Mouse (Mus musculus) adrenal gland, postnatal 25 days (tissue): ENCODE measurements around the gene Mrps14. TPM values are rescaled to one million over a fixed set of nuclear protein-coding genes. Genes with fewer than 3 reads are reported as not detected.

Source experiments
- DNase-seq: peaks from one replicate; pipeline ENCODE4 v3.0.0; 2021; ENCODE audit warnings: mixed read lengths
- long read RNA-seq: library from polyadenylated mRNA; stranded (forward); transcript quantifications from one replicate; pipeline ENCODE4 v2.0.0, GENCODE M21; 2021
- total RNA-seq: library from RNA; stranded (reverse); gene quantifications from 2 replicates; pipeline ENCODE4 v1.2.3, GENCODE M21; 2021

The Mrps14 gene
- total RNA-seq, result 73.0 and 98.2 TPM in 2 replicates
- long read RNA-seq, transcript Mrps14-203 (3 exons, 2,999 nt), result major isoform, 118 of 121 reads
- long read RNA-seq, partial matches to known transcripts, result 0 of 121 reads
- long read RNA-seq, other reads (novel, unspliced or antisense), result 3 of 121 reads

GRCm38 (mm10) chr1:160194529-160195336, at the start of gene Mrps14:
Mrps14 (plus strand) TSS chr1:160195215.
- peak; percentile 97 for DNase-seq

DNA sequence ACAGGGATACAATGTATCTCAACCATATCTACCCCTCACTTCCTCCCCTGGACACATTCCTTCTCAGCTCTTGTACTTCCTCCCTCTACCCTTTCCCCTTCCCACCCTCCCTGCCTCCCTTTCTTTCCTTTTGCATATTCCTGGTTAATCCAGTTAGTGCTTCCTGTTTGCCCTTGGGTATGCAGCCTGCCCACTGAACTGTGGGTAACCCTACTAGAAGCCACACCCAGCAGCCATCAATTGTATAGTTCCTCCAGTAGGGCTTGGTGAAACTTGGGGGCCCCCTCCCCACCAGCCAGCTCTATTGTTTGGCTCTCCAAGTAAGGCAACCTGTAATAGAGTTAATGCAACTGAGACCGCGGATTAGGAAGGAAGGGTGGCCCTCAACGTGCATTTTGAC, 49.4 kb upstream of the Mrps14 start:
- no peak for DNase-seq

- no peak for DNase-seq
Observed at GRCm38 (mm10) chr1:160147274-160147673, 47.7 kb upstream of the Mrps14 start.

DNA sequence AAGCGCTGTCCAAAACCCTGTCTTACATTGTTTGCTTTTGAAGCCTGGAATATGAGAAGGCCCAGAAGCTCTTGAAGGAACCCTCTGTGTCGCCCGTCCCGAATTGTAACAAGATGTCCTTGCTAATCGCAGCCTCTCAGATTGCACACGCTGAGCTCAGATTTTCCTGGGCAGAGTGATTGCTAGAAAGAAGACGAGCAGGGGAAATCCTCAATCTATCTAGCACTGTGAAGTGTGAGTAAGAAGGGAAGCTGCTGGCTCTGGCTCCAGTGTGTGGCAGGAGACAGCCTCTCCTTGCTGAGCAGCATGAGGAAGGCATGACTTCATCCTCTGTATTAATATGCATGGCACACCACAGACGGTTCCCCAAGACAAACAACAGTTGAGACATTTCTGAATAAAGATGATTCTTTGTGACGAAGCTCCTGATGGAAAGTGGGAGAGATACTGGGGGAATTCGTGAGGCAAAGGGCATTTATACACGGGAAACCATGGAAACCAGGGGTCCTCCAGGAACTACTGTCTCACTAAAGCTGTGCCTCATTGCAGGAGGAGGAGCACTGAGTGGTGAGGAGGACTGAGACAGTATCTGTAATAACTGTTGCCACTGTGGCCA, 45.6 kb upstream of the Mrps14 start:
- DNase-seq, result no peak

DNA sequence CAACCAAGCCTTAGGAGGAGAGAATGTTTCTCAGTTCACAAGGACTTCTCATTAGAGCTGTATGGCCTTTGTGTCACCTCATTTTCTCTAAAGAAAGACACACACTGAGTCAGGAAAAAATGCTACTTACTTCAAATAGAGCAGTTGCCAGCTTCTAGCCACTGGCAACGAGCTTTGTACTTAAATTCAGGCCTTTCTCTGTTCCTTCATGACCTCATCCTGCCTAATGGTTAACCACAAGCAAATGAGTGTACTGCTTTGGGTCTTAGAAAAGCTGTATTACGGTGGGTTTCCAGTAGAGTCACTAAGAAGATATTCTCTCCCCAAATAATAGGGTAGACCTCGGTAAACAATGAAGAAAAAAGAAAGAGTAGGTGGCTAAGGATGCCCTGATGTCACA, 44.3 kb upstream of the Mrps14 start:
- DNase-seq, result no peak

- DNase-seq, result no peak
Observed at GRCm38 (mm10) chr1:160153480-160153879, 41.5 kb upstream of the Mrps14 start, which contains the start of gene Tnn. Tnn (minus strand) TSS chr1:160153580.

- no peak for DNase-seq
Observed at GRCm38 (mm10) chr1:160158190-160158589, 36.8 kb upstream of the Mrps14 start.

GRCm38 (mm10) chr1:160166600-160166999, 28.4 kb upstream of the Mrps14 start:
- DNase-seq, result no peak

- DNase-seq, result no peak
Observed at GRCm38 (mm10) chr1:160176903-160177302, 18.1 kb upstream of the Mrps14 start.

DNA sequence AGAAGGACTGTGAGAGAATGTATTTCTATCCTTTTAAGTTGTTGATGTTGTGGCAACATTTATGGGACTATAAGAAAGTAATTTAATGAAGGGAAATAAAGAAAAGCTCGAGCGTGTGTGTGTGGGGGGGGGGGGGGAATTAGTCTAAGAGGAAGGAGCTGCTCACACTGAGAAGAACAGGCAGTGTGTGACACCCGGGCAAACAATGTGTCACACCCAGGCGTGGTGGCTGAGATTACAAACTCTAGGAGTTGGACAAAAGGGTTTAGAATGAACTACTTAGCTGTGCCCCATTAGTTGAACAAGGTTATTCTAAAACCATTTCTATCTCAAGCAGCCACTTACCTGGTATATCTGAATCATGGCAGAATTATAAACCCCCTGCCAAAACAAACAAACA, 13.8 kb upstream of the Mrps14 start:
- no peak for DNase-seq

DNA sequence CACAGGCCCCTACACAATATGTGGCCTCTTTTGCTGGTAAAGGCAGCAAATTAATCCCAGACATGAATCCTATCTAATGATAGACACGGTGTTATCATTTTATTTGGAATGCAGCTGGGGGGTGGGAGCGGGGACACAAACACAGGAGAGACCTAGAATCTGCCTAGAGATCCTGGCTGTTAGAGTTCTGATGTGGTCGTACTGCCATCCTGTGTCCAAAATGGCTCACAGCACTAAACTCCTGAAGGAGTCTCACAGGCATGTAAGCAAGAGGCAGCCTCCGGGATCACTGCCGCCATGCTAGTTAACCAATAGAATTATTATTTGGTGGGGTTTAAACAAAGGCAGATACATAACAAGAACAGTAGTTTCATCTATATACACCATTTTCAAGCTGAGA, 10.5 kb upstream of the Mrps14 start:
- DNase-seq, result peak; percentile 4

DNA sequence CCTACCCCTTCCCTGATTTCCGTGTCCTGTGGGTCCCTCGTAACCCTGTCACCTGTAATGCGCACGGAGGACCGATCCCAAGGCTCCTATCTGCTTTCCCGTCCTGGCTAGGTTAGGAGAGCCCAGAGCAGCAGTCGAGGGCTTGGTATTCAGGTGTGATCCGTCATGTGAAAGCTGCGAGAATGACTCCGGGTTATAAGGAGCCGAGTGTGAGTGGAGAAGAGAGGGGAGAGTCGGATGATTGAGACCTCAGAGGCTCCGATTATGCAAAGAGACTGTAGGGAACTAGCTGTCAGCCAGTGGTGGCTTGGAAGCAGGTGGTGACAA, 285 bp downstream of the Mrps14 start:
- no peak for DNase-seq

DNA sequence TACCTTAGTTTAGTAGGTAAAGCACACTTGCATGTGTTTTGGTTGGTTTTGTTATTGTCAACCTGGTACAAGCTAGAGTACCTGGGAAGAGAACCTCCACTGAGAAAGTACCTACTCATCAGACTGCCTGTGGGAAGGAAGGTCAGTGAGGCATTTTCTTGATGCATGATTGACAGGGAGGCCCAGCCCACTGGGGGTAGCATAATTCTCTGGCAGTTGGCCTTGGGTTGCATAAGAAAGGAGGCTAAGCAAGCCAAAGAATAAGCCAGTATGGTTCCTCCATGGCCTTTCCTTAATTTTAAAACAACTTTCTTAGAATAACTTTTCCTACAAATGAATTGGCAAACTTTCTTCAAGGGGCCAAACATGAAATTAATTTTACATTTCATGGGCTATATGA, 10.5 kb downstream of the Mrps14 start:
- DNase-seq, result no peak

- no peak for DNase-seq
Observed at GRCm38 (mm10) chr1:160209844-160210243, 14.8 kb downstream of the Mrps14 start.

GRCm38 (mm10) chr1:160210566-160210965, 15.6 kb downstream of the Mrps14 start:
- DNase-seq, result no peak

DNA sequence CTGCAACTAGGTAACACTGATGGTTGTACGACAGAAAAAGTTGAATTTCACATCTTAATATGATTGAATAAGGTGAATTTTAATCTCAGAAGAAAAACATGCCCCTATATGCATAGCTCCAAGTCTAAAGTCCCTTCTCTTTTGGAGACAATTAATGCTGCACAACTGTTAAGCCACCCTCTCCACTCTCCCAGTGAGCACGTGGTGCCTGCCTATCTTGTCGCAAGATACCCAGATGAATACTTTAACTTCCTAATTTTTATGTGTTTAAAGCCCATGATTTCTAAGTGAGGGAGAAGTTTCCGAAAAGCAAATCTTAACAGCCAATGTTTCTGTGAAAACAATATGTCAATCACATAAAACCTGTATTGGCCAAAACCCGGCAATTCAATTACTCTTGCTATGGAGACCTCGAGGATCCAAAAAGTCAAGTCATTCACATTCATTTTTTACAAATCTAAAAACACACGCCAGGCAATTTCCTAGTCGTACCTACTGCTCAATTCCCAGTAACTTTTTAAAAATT, 16.6 kb downstream of the Mrps14 start:
- DNase-seq, result no peak

DNA sequence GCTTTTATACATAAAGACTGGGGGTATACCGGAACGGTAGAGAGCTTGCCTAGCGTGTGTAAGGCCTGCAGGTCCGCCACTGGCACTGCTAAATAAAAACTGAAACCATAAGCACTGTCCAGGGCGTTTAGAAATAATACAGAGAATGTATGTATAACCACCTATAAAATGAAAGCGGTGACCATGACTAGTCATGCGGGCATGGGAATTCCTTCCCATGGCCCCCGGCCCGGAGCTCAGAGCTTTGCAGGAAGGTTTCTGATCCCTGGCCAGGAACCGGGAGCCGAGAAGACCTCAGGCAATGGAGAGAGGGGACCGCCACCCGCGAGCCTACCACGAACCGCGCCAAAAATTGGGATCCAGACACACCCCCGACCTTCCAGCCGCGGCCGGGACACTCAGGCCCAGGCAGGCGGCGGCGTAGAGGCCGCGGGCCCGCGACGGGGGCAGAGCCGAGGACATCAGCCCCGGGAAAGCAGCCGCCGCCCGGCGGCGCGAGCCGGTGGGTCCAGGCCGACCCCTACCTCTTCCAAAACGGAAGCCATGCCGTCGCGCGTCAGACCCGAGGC, 17.2 kb downstream of the Mrps14 start:
- peak; percentile 48 for DNase-seq

DNA sequence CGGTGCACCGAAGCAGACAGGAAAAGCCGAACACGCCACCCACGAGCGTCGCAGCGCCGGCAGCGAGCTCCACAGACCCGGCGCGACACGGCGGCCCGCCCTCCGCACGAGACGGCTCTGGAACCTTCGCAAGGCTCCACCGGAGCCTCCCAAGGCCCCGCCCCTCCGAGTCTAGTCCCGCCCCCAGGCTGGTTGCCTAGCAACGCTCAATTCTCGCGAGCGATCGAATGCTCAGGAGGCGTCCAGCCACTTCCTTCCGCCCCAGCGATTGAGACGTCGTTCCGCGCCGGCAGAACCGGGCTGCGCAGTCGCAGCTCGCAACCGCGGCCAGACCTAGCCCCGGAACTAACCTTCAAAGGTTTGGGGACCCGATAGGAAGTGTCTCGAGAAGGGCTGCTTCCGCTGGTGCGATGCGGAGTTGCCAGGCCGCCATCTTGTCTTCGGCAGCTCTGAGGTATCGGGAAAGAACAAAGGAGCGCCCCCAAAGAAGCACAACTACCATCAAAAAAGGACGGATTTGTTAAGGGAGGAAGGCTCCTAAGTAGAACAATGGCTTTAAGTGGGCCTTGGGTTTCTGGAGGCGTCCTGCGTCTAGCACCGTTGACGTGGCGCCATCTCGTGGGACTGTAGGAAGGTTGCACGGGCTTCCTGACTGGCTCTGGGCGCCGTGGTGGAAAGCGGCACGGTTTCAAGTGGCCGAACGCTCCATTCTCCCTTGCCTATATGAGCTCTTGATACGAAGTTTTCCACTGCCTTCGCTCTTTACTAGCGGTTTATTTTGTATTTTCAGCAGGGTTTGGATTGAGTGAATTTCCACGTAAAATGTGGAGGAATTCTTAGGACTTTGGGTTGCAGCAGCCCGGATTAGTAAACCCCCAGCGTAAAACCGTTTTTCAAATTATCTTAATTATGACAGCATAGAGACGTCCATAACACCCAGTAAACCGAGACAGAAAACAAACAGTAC, 18.0 kb downstream of the Mrps14 start, which contains the start of gene Cacybp:
Cacybp (minus strand) TSS at position 173 of the 967 bp plus-strand sequence.
- peak; percentile 100 for DNase-seq

- DNase-seq, result no peak
Observed at GRCm38 (mm10) chr1:160214171-160214570, 19.2 kb downstream of the Mrps14 start.

GRCm38 (mm10) chr1:160217898-160218297, 22.9 kb downstream of the Mrps14 start:
- no peak for DNase-seq

DNA sequence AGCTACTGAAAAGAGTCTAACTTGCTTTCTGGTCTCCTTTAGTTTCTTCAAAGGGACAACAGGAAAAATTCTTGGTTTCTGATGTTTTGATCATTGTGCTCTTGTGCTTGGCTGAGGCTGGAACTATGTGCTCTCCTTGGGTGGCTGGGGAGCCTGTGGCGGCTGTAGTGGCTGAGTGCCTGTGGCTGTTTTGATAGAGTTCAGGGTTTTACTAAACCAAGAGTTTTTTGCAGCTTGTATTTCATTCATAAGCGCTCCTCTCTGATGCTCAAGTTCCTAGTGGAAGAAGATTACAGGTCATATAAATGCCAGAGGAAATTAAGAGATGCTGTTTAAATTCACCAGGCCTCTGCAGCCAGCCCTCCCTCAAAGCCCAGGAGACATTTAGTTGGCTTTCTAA, 29.1 kb downstream of the Mrps14 start:
- DNase-seq, result no peak

DNA sequence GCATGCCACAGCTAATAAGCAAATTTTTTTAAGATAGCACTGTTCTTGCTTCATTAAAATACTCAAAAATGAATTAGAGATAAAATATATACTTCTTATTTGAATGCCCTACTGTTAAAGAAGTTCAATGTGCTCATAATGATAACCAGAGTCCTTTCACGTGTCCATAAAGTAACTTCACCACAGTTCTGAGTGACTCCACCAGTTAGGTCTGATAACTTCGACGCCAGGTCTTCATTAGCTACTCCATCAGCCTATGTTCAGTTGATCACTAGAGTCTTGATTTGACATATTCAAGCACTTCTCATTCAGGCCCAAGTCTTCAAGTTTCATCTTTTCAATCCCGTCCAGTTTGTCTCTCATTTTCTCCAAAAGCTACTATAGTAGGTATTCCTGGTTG, 32.2 kb downstream of the Mrps14 start:
- DNase-seq, result no peak
